Mouse (Mus musculus) gastrocnemius, postnatal 25 days (tissue): ENCODE results near the gene Rps28. TPM values are rescaled to one million over a fixed set of nuclear protein-coding genes. Genes with fewer than 3 reads are reported as not detected.

ENCODE experiments used
- DNase-seq: peaks from one replicate; pipeline ENCODE4 v3.0.0; 2022
- total RNA-seq, 2 experiments: library from RNA; stranded (reverse); gene quantifications; 1 replicate in 1 of 2; 2 replicates in 1 of 2; pipeline ENCODE4 v1.2.3; 2021

The Rps28 gene
- total RNA-seq, 2 experiments from 2014 or later = 538 to 612 TPM

GRCm38 (mm10) chr17:33773871-33774572, 50.3 kb downstream of the Rps28 start:
- no peak for DNase-seq

DNA sequence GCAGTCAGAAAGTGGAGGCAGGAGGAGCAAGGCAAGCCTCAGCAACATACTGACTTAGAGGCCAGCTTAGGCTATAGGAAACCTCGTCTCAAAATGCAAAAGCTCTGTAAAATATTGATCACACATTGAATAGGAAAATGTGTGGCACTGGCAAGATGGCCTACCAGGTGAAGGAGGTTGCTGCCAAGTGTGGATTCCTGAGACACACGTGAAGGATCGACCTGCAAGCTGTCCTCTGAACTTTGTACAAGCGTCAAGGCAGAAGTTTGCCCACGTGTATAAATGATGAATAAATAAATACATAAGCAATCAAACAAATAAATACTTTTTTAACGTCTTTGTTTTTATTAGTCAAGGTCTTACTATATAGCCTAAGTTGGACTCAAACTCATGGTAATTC, 50.9 kb downstream of the Rps28 start:
- DNase-seq = no peak

DNA sequence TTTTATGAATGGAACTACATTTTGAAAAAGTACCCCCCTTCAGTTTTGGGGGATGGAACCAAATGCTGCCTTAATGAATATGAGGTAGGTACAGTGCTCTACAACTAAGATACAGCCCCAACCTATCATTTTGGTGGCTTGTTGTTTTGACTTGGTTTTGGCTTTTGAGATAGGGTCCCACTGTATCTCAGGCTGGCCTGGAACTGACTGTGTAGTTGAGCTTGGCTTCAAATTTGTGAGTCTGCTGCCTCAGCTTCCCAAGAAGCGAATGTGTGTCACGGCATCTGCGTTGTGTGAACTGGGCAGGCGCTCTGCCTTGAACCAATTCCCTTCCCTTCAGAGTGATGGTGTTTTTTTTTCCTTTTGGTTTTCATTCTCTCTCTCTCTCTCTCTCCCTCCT, 52.7 kb downstream of the Rps28 start:
- no peak for DNase-seq

Other genes starting within 250 kb of the Rps28 start
- gene Zfp414, start 195.5 kb downstream of the Rps28 start, total RNA-seq = 1 to 10 TPM; 6.0 to 6.6 TPM
- gene Pram1, start 186.5 kb downstream of the Rps28 start, total RNA-seq = not detected
- 10 to 100 TPM; 62.7 to 70.9 TPM for gene Hnrnpm, start 137.7 kb downstream of the Rps28 start, total RNA-seq
- gene March2, start 105.9 kb downstream of the Rps28 start, total RNA-seq = 10 to 100 TPM; 89.8 to 90.4 TPM
- 100 to 1,000 TPM; 125 to 136 TPM for gene Rab11b, start 64.0 kb downstream of the Rps28 start, total RNA-seq
- 10 to 100 TPM in 1 of 2 experiments, 1 to 10 TPM in 1; 8.1 to 13.3 TPM for gene Angptl4, start 42.7 kb downstream of the Rps28 start, total RNA-seq
- 10 to 100 TPM; 18.5 to 20.7 TPM for gene Kank3, start 14.0 kb downstream of the Rps28 start, total RNA-seq
- 100 to 1,000 TPM; 326 to 339 TPM for gene Ndufa7, start within 50 bp of the Rps28 start, total RNA-seq
- 10 to 100 TPM; 15.6 to 20.7 TPM for gene Cd320, start 18.5 kb upstream of the Rps28 start, total RNA-seq
- gene Gm7029, start 49.3 kb upstream of the Rps28 start, total RNA-seq = not detected
- 1 to 10 TPM in 1 of 2 experiments, under 1 TPM in 1; 0.95 to 1.0 TPM for gene Kifc1, start 66.1 kb upstream of the Rps28 start, total RNA-seq
- gene Platr17, start 80.6 kb upstream of the Rps28 start, total RNA-seq = not detected
- 10 to 100 TPM; 10.2 to 11.7 TPM for gene Daxx, start 84.9 kb upstream of the Rps28 start, total RNA-seq
- gene Tapbp, start 91.3 kb upstream of the Rps28 start, total RNA-seq = 10 to 100 TPM; 31.2 to 41.2 TPM
- gene Zbtb22, start 91.3 kb upstream of the Rps28 start, total RNA-seq = 10 to 100 TPM; 11.1 to 11.3 TPM
- 10 to 100 TPM; 27.3 to 28.5 TPM for gene Rgl2, start 105.0 kb upstream of the Rps28 start, total RNA-seq
- 10 to 100 TPM; 52.3 to 55.8 TPM for gene Pfdn6, start 115.8 kb upstream of the Rps28 start, total RNA-seq
- 10 to 100 TPM in 1 of 2 experiments, 1 to 10 TPM in 1; 9.7 to 11.6 TPM for gene Wdr46, start 116.1 kb upstream of the Rps28 start, total RNA-seq
- gene B3galt4, start 126.9 kb upstream of the Rps28 start, total RNA-seq = 1 to 10 TPM; 1.8 to 1.9 TPM
- 10 to 100 TPM; 27.2 to 28.8 TPM for gene Vps52, start 131.2 kb upstream of the Rps28 start, total RNA-seq
- gene Rps18, start 131.4 kb upstream of the Rps28 start, total RNA-seq = 100 to 1,000 TPM; 330 to 347 TPM
- 10 to 100 TPM; 22.8 to 48.2 TPM for gene H2-K1, start 175.8 kb upstream of the Rps28 start, total RNA-seq
- 10 to 100 TPM; 10.1 to 12.3 TPM for gene Ring1, start 200.1 kb upstream of the Rps28 start, total RNA-seq
- 10 to 100 TPM; 52.7 to 59.9 TPM for gene H2-Ke6, start 203.5 kb upstream of the Rps28 start, total RNA-seq
- 10 to 100 TPM; 41.5 to 45.7 TPM for gene Slc39a7, start 207.1 kb upstream of the Rps28 start, total RNA-seq
- 10 to 100 TPM; 34.9 to 36.3 TPM for gene Rxrb, start 207.2 kb upstream of the Rps28 start, total RNA-seq
- 10 to 100 TPM in 1 of 2 experiments, 1 to 10 TPM in 1; 6.5 to 16.7 TPM for gene Col11a2, start 214.9 kb upstream of the Rps28 start, total RNA-seq